Mouse (Mus musculus) large intestine, adult 2 months (tissue): ENCODE data around the gene Ppef2. TPM values are rescaled to one million over a fixed set of nuclear protein-coding genes. Genes with fewer than 3 reads are reported as not detected.
A peak's percentile ranks its signal among the peaks of the same experiment; 100 is the strongest.

Source experiments
- DNase-seq: peaks from one replicate; pipeline ENCODE4 v3.0.0-alpha.2; 2012; ENCODE audit warnings: low read depth, low spot score
- WGBS: fragments of 180-500 bp; shearing (Covaris S2); methylation state at CpG from one replicate; pipeline ENCODE4 v1.1.7; 2018; 5-methylcytosine and 5-hydroxymethylcytosine counted together
- polyA plus RNA-seq: library from polyadenylated mRNA; depleted of rRNA; stranded (reverse); fragments of >200 nt; gene quantifications from 2 replicates; pipeline ENCODE4 v1.2.3, GENCODE M21; 2012; rRNA removed

Ppef2 gene
- polyA plus RNA-seq, result 0.88 and 2.7 TPM in 2 replicates

DNA sequence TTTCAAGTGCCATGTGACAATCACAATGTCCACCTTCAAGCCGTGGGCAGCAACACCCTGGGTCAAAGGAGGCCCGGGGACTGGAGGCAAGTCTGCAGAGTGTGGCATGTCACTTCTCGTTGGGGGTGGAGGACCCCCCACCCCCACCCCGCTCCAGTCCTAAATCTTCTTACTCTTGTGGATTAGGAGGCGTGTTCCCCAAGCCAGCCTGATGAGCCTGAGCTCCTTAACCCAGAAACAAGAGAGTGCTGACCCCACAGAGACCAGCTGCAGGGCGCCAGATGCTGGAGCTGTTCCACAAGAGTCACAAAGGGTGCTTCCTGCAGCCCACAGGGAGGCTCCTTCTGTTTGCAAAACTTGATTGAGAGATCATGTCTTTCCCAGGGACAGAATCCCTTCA lies at the start of gene Ppef2:
Ppef2 (minus strand) TSS at position 61 of the 400 bp plus-strand sequence.
- DNase-seq, result no peak
- 53% methylated on average over 6 of the region's 6 CpGs for WGBS

DNA sequence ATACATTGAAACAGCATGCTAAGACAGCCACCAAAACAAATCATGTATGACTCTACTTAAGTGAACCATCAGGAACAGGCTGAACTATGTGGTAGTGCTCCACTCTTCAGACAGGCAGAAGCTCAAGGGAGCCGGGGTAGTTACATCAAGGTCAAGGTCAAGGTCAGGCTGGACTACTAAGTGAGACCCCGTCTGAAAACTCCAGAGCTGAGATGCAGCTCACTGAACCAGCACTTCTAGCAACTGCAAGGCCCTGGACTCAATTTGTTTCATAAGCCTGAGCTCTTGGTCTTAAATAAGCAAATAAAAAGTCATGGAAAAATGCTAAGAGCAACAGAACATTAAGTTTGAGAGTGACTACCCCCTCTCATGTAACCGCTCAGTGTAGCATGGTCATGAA lies 48.2 kb upstream of the Ppef2 start:
- WGBS, result 82% methylated on average over 3 of the region's 3 CpGs
- DNase-seq, result no peak

DNA sequence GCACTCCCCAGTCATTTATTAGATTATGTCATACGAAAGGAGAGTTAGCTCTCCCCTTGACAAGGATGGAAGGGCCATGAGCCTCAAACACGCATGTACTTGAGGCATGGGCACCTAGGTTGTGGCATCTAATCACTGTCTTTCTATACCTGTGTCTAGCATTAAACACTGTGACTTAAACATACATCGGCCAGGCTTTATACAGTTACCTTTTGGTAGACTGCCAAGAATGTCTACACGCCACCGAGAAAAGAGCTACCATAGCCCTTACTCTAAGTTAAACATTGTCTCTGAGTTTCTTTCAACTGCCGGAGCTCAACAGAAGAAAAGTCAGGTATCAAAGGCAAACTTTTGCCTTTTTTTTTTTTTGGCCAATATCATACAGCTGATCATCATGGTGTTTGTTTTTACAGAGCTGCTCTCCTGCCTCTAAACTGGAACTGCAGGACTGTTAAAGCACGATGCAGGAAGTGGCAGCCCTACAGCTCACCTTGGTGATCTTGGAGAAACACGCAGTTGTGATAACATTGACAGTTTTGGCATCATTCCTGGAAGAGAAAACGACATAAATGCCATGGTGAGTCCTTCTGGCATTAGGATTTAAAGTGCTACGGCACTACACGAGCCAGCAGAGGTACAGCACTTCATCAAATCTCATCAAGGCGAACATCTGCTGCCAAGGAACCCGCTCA lies 46.2 kb upstream of the Ppef2 start:
- DNase-seq, result peak; percentile 45
- 32% methylated on average over 13 of the region's 13 CpGs for WGBS

DNA sequence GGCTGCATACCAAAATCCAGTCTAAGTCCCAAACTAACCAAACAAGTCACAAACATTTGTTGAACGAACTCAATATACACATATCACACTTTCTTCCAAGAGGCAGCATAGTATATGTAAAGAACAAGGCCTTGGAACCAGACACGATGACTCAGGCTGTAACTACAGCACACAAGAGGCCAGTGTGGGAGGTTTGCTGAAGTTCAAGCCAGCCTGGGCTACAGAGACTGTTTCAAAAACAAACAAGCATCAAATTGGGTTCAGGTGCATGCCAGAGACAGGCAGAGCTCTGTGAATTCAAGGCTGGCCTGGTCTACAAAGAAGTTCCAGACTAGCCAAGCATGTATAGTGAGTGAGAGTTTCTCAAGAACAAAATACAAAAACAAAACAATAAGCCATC lies 38.4 kb upstream of the Ppef2 start:
- 76% methylated on average over 2 of the region's 2 CpGs for WGBS
- DNase-seq, result no peak

DNA sequence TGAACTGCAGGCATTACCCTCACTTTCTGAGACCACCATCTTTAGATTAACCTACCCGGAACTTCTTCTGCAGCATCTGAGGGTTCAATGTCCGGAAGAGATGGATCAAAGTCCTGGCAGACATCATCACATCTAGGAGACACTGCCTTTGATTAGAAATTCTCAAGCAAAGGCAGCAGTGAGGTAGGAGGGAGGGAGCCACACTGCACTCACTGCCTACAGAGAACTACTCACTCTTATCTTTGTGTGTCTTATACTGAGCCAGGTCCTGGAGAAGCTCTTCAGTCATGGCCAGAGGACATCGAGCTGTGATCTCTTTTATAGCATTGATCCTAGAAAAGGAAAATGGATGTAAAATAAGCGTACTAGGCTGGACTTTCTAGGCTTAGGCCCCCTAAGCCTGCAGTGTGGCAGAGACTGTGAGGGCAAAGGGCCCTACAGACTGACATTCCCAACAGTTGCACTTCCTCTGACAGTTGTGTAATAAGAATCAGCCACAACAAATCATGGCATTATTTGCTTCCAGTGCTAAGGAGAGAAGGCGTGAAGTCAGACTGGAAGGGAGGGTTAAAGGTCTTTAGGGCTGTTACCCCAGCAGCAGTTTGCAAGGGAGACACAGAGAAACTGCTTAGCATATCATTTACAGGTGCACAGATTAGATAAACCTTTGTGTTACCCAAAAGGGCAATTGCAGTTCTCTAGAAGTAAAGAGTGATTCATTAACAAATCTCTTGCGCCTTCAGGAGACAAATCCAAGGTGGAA lies 35.8 kb upstream of the Ppef2 start:
- DNase-seq, result no peak
- WGBS, result 47% methylated on average over 6 of the region's 6 CpGs

DNA sequence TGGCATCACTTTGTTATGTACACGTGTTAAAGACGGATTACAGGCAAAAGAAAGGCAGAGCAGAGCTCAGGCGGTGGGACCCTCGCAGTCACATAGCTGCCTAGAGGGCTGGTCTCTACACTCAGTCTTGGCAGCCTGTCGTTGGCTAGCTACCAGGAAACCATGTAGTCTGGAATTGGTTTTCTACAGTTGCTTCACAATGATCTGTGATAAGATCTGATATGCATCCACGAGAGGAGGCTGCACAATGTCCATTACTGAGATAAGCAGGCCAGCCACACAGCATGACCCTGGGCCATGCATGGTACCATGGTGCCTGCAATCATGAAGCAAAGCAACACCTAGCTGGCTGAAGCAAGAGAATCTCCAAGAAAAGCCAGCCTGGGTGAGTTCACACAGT lies 31.8 kb upstream of the Ppef2 start:
- 88% methylated on average over 6 of the region's 6 CpGs for WGBS

DNA sequence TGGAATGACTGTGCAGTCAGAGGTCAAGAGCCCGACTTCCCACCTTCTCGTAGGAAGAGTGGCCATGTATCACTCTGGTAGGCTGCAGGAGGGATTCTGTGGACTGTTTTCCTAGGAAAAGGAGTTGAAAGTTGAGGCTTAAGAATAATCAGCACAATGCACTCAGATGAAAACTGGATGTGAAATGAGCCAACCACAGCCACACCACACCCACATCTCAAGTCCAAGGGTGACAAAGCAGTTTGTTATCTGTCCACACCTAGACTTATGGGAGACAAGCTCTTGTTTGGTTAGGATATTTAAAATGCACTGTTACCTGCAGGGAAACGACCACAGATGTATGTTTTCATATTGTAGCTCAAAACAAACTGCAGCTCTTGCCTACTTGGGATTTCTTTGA lies 27.0 kb upstream of the Ppef2 start:
- 24% methylated on average over 3 of the region's 3 CpGs for WGBS

More for the DNA sequence above, 31.8 kb upstream of the Ppef2 start:
- DNase-seq, result no peak

DNA sequence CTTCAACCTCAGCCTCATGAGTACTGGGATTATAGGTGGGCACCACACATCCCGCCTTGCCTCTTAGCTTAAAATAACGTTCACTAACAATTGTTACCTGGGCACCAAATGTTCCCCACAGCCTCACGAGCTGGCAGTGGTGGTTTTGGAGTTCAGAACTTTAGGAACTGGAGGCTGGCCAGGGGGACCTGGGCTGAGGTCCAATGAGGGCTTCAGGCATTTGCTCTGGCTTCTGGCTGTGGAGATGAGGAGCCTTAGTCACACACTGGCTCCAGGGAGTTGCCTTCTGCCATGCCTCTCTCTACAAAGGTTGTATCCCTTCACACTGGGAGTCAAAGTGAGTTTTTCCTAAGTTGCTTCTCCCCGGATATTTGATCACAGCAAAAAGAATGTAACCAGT lies 26.5 kb upstream of the Ppef2 start:
- WGBS, result 42% methylated on average over 4 of the region's 4 CpGs
- no peak for DNase-seq

More for the DNA sequence above, 27.0 kb upstream of the Ppef2 start:
- DNase-seq, result peak; percentile 71

DNA sequence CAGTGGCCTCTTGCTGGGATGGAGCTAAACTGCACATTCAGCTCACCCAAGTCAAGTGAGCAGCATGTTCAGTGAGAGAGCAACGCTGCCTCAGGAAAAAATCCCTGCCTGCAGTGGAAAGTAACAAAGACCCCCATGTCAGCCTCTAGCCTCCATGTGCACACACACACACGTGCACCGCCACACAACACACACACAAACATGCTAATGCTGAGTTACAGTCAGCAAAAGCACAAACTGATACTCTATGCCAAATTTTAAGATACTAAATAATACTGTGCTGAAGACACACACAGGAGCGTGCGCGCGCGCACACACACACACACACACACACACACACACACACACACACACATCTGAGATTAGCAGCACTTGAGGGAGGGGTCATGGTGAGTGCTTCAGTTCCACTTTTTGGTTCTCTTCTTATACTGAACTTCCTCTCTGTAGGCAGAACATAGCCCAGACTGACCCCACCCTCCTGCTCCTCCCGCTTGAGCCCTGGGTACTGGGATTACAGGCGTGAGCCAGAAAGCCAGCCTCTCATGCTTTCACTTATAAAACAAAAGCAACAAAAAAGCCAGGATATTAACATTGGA lies 23.0 kb upstream of the Ppef2 start:
- DNase-seq, result no peak

DNA sequence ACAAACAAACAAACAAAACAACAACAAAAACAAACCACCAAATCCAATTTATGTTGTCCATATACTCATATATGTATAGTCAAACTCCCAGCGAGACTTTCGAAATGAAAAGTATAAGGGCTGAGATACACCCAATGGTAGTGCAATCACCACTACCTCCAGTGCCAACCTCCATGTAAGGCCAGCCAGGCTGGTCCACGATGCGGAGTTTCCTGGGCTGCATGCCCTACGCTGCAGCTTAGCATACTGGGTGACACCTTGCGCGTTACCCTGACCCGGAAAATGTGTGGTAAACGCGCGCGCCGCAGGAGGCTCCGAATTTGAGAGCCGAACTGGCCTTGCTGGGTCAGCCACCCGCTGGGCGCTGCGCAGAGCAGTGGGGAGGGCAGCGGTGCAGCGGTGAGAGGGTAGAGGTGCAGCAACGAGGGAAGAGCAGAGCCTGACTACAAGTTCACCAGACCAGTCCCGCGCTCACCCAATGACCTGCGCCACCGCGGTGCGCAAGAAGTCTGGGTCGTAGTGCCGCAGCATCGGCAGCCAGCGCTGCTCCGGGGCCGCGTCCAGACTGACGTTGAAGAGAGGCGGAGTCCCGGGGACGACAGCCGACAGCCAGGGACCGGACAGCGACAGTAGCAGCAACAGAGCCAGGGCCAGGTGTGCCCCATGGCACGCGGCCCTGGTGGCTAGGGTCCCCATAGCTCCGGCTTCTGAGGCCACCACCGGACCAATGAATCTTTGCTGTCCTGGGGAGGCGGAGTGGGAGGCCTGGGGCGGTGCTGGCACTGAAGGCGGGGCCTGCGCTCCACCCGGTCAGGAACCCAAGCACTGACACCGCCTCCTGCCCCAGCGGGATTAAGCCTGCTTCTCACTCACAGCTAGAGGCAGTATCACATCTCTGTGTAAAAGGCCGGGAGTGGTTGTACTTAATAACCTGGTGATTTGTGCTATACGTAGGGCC lies 21.6 kb upstream of the Ppef2 start, which contains the start of gene Naaa:
Naaa (minus strand) TSS at position 734 of the 958 bp plus-strand sequence.
- DNase-seq, result peak; percentile 61
- WGBS, result 1% methylated on average over 54 of the region's 54 CpGs

More for the DNA sequence above, 23.0 kb upstream of the Ppef2 start:
- 76% methylated on average over 10 of the region's 10 CpGs for WGBS

DNA sequence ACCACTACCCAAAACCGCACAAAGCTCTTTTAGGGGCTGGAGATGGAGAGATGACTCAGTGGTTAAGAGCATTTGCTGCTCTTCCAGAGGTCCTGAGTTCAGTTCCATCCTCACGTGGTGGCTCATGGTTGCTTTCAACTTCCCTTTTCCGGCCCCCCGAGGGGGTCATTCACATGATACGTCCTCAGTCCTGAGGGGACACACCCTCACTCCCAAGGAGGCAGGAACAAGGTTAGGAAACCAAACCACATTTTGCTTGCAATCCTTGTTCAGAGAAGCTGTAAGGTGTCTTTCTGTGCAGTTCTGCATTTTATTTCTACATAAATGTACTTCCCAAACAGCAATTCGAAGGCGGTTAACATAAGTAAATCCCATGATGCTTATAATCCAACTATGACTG lies 14.4 kb upstream of the Ppef2 start:
- WGBS, result 87% methylated on average over 7 of the region's 7 CpGs
- DNase-seq, result no peak

DNA sequence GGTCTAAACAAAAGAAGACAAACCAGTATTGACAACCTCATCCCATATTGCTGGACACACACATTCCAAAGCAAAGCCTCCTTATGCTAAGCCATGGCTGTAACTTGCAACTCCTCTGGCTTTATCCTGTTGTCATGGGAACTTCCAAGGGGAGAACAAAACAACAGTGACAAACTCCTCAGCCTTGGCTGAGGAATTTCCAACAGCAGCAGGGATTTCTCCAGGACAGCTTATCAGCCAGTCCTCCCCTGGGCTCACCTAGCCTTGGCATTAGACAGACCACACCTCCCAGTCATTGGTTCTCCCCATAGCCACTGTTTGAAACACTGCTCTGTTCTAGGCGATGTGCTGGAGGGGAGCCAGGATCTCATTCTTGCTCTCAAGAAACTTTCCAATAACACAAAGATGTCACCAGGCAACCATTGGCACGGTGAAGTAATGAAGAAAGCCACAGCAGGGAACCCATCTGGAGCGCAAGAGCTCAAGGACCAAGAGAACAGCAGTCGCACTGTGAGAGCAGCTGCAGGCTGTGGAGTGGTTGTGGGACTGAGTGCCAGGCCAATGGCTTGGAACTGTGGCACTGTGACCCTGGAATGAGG lies 7.8 kb upstream of the Ppef2 start:
- no peak for DNase-seq
- WGBS, result 46% methylated on average over 4 of the region's 4 CpGs

DNA sequence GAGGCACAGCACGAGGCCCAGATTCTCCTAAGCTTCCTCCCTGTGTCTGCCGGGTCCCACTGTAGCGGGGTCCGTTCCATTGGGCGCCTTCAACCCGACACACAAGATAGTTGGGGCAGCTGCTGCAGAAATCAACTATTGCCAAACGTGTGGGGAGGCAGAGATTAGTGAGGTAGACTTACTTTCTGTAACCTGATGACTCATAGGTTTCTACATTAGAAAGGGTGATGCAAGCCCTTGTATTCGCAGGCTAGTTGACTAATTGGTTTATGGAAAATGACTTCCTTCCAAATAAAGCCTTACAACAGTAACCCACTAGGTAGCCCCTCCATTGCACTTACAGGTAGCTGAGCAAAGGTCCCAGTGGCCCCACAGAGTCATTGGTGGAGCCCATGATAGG lies 6.6 kb upstream of the Ppef2 start:
- 83% methylated on average over 8 of the region's 8 CpGs for WGBS
- DNase-seq, result no peak

DNA sequence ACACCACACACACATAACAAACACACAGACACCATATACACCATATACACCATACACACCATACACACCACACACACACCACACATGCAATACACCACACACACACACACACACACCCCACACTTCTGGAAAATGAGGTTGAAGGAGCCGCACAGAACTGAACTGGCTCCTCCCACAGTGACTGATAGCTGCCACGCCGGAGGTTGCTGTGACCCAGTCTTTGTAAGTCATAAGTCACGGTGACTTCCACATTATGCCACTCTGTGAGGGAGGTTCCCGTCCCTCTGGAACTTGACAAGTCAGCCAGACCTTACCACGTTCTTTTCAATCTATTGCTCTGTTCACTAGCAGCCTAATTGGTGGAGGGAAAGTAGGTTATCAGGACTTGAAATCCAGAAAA lies 1.6 kb downstream of the Ppef2 start:
- no peak for DNase-seq
- WGBS, result 50% methylated on average over 6 of the region's 6 CpGs

DNA sequence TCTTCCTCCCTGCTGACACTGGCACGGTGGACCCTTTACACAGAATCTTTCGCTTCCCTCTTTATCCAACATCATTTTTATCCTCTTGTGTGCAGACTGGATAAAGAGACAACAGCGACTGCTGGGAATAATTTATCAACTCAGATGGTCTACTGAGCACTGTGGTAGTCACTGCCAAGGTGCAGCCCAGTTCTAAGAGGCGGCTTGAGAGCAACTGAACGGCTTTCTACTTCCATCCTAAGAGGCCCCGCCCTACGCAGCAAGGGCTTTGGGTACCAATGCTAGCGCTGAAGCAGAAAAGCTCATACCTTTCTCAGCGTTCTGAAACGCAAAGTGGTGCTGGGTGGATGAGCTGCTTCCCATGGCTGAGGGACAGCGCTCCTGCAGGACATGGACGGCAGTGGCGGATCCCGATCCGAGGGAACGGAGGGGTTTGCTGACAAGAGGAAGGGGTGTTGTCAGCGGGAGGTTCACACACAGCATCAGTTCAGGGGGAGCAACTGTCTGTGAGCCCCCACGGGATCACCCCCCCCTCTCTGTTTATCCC lies 3.2 kb downstream of the Ppef2 start:
- no peak for DNase-seq
- 36% methylated on average over 18 of the region's 18 CpGs for WGBS

DNA sequence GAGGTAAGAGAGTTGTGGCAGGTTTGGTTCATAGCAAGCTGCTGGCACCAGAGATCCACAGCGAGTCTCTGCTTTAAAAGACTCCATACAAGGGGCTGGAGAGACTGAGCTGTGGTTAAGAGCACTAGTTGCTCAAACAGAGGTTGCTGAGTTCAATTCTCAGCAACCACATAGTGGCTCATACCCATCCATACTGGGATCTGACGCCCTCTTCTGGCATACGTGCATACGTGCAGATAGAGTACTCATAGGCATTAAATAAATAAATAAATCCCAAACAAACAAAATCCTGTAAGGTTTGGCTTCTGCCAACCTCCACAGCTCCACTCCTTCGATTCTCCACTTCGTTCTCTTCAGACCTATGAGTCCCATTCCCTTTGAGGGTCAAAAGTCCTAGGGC lies 4.0 kb downstream of the Ppef2 start:
- DNase-seq, result no peak
- 89% methylated on average over 6 of the region's 6 CpGs for WGBS

DNA sequence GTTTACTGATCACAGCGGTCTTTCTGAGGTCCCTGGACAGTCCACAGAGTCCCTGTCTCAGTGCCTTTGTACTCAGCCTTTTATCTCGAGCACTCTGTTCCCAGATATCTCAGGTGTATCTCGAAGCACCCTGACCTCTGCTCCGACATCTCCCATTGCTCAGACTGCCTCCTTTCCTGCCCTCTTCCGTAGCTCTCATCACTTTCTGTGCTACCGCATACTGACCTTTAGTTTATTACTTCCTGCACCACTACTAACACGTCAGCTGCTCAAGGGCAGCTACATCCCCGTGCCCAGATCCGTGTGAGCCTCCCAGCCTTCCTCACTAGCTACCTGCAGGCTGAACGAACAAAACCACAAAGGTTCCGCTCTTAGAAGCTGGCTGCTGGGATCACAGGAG lies 7.5 kb downstream of the Ppef2 start:
- no peak for DNase-seq
- 69% methylated on average over 11 of the region's 11 CpGs for WGBS

DNA sequence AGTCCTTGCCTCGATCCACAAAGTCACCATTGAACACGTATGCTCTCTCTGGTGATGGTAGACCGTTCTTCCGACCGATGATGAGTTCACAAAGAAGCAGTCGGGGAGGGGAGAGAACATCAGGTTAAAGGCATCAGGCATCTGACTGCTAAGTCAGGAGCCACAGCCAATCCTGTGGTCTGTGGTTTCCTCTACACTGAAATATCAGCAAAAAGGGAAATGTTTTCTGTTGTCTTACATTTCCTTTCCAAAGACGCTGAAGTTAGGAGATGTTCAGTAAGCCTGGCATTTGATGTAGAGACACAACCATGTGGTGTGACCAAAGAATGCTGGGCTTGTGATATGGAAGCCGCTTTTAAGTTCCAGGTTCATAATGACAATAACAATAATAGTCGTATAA lies 10.6 kb downstream of the Ppef2 start:
- no peak for DNase-seq
- WGBS, result 85% methylated on average over 9 of the region's 9 CpGs

DNA sequence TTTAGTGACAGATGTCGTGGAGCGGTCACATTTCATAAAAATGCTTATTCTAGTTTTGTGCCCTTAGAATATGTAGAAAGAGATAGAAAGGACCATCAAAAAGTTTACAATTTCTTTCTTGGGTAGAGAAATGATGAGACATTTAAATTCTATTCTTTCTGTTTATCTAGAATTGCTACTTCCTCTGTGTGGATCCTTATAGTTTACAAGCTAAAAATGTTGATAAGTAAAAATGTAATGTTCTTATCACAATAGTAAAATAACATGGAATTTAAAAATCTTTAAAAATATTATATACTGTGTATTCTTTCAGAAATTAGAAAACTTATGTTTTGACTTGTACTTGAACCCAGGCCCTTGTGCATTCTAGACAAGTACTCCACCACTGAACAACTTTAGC lies 11.2 kb downstream of the Ppef2 start:
- DNase-seq, result no peak
- WGBS, result 95% methylated on average over 2 of the region's 2 CpGs
